Mouse (Mus musculus) heart, postnatal 4 days (tissue): ENCODE measurements around the gene Clpsl2. TPM values are rescaled to one million over a fixed set of nuclear protein-coding genes. Genes with fewer than 3 reads are reported as not detected.
A peak's percentile ranks its signal among the peaks of the same experiment; 100 is the strongest.
"Not testable (repeated sequence)": the region's sequence is repeated elsewhere in the genome, so short reads cannot be mapped to it uniquely, and the experiment has no call there.

Experiments
- DNase-seq: peaks from one replicate; pipeline ENCODE4 v3.0.0; 2021
- total RNA-seq, 2 experiments: library from RNA; stranded (reverse); gene quantifications; 2 replicates each; pipeline ENCODE4 v1.2.3; 2021

Clpsl2 gene
- total RNA-seq, 2 experiments from 2014 or later = not detected

DNA sequence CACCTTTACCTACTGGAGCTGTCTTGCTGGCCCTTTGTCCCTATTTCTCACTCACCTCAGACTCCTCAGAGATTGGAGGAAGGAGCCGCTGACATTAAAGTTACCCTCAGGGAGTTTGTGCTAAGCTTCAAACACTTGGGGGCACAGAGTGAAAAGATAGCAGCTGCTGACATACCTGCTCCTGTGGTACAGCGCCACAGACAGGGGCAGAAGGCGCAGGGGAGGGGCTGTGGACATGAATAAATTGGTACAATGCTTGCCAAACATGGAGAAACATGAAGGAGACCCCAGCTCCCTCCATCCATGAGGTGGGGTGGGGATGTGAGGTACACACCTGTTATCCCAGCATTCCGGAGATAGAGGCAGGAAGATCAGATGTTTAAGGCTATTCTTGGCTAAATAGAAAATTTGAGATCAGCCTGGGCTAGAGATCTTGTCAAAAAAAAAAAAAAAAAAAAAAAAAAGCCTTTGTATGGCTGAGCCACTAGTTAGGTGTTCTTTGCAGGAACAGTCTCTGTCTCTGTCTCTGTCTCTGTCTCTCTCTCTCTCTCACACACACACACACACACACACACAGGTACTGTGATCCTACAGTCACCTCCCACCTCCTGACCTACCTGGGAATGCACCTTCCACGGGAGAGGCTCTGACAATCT, 28.0 kb upstream of the Clpsl2 start:
- DNase-seq = no peak

DNA sequence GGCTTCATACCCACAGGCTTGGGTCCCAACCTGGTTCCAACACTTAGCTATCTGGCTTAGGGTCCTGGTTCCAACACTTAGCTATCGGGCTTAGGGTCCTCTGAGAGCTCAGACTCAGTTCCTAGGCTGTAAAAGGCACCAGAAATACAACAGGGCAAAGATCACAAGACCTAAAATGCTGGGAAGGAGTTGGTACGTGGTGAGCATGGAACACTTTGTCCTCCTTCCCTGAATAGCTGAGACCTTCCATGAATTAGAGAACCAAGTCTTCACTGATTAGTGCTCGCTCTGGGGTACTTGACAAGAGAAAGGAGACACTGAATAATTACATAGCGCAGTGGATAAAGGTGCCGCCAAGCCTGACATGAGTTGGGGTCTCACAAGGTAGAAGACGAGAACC, 27.3 kb upstream of the Clpsl2 start:
- no peak for DNase-seq

DNA sequence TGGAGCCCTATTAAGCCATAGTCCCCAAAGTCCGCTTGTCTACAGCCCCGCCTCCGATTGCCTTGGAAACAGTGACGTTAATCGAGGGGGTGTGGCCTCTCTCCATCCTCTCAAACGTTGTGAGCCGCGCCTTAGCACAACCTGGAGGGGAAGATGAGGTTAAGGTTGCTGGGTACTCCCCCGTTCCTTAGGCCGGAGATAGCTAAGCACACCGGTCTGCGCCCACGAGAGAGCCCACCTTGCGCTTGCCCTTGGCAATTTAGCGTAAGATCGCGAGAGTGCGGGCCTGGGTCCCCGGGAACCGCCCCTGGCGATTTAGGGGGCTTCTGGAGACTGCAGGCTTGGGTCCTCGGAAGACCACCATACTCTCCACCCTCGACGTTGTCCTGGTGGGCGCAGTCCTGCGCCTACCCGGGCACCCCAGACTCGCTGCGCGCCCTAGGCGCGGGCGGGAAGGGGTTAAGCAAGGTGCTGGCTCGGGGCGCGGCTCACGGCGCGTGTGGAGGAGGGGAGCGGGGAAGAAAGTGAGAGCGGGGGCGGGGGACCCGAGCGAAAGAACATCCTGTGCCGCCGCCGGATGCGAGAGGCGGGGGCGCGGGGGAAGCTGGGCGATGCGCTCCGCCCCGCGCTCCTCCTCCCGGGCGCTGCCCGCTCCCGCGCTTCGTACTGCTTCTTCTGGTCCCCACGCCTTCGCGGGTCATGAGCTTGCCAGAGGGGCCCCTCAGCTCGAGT, 26.4 kb upstream of the Clpsl2 start:
- peak; percentile 87 for DNase-seq

DNA sequence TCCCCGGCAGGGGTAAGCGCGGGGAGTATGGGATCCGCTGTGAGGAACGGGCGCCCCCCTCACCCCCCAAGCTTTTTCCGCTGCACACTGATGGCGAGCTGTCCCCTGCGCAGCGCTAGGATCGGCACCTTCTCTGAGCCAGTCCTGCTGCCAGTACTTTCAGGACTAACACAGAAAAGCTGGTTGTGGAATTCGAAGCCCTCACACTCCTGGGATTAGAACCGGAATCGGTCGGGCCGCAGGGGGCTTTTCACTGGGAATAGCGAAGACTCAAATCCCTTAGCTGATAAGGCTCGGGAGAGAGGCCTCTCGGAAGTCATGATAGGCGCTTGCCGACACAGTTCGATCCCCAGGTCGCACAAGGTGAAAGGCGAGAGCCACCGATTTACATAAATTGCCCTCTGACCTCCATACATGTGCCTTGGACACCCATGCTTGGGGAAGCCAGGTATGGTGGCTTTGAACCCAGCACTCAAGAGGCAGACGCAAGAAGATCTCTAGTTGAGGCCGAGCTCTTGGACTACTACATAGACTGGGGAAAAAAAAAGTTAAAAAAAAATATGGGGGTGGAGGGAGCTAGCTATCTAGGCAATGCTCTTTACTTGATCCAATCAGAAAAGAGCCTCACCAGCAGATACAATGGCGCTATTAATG, 25.7 kb upstream of the Clpsl2 start:
- no peak for DNase-seq

DNA sequence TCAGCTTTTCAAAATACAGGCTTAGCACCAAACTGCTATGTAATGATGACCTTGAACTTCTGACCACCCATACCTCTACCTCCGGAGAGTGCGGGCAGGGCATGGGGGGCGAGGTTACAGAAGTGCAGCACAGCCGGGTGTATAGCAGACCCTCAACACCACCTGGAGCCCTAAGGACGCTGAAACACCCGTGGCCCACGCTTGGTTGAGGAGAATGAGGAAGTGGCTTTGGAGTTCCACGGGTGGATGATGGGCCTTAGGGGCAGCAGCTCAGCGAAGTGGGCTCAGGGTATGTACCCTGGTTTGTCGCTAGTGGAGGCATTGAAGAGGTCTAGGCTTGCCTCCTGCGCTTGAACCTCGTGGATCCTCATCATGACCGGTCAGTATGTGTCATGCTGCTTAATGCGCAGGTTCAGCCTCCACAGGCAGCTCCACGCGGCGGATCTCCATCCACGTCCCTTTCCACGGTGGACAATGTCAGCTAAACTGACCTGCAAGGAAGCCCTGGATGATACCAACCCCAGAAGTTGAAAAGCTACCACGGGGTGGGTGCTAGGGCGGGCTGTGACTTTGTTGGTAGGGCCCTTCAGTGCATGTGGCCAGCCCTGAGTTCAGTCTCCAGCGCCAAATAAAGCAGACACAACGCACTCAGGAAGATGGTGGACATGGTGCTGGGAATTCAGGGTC, 25.1 kb upstream of the Clpsl2 start:
- DNase-seq = no peak

DNA sequence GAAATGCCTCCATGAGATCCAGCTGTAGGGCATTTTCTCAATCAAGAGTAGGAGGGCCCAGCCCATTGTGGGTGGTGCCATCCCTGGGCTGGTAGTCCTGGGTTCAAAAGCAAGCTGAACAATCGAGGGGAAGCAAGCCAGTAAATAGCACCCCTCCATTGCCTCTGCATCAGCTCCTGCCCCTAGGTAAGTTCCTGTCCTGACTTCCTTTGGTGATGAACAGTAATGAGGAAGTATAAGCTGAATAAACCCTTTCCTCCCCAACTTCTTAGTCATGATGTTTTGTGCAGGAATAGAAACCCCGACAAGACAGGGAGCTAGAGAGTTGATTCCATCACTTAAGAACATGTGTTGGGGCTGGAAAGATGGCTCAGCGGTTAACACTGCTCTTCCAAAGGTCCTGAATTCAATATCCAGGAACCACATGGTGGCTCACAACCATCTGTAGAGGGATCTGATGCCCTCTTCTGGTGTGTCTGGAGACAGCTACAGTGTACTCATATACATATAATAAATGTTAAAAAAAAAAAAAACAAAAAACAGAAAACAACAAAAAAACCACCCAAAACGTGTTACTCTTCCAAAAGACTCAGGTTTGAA, 24.3 kb upstream of the Clpsl2 start:
- DNase-seq = no peak

DNA sequence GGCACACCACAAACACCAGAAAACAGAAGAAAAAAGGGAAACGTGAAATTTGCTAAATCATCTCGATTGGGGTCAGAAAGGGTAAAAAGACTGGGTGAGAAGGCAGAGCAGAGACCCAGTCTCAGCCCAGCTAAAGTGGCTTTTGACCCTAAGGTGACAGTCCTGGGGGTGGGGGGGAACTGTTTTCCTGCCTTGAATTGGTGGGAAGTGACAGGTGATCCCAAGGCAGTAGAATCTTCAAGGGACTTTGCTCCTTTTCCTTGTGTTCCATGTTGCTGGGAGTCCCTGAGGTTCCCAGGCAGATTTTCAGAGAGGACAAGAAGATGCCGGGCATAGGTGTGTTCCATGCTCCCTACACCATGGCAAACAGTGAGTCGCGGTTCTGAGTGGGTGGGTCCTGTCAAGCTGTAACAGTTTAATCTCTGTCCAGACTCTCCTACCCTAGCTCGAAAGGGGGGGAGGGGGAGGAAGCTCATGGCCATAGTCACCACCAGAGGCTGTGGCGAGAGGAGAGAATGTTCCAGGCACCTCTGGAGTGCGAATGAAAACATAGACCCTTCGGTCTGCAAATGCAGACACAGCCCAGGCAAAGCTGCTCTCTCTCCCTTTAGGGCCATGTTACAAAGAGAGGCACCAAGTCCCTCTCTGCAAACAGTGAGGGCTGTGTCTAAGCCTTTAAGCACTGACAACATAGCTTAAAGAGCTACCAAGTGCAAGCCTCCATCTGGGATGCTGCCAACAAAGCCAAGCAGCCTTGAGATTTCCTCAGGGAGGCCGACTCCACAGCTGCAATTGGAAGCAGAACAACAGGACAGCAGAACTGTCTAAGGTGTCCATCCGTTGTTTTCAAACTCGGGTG, 21.8 kb upstream of the Clpsl2 start:
- DNase-seq = no peak

DNA sequence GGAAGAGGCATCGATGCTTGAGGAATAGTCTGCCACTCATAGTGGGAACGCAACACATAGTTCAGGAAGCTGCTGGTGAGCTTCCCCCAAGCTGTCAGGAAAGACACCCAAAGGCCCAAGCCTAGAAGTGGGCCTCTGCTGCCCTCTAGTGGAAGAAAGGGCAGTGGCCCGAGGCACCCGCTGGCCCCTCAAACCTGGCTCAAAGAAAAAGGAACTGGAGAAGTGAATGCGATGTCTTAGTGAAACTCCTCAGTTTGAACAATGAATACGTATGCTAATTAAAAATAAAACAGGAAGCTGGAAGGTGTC, 21.2 kb upstream of the Clpsl2 start:
- peak; percentile 93 for DNase-seq

DNA sequence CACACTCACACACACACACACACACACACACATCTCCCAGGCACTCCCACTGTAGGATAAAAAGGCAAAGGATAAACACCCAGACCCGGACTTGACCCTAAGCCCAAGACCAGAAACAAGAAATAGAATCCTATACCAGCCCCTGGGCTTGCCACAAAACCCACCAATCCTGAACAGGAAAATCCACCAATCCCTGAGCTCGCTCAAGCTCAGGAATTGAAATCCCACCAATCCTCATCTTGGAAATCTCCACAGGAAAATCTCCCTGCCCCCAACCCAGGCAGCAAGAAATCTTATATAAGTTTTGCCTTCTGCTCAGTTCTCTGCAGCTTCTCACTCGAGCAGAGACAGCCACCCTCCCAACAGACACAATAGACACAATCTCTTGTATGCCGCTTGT, 20.1 kb upstream of the Clpsl2 start:
- no peak for DNase-seq

DNA sequence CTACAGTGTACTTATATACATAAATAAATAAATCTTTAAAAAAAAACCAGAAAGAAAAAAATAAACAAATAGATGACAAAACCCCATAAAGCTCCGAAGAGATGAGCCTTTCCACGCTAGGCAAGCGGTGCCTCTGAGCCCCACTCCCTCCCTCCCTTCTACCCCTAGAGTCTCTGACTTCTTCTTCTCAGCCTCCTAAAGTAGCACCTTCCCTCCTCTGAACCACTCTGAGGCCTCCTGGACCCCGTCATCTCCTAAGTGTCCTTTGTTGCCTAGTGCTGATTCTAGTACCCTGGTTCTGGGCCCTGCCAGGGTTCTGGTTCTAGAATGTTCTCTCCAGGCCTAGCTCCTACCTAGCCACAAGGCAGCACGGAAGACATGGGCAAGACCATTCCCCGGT, 18.7 kb upstream of the Clpsl2 start, which contains the start of gene Armc12:
TSS of gene Armc12 (plus strand) at position 301 of the 400 bp plus-strand sequence.
- DNase-seq = no peak

DNA sequence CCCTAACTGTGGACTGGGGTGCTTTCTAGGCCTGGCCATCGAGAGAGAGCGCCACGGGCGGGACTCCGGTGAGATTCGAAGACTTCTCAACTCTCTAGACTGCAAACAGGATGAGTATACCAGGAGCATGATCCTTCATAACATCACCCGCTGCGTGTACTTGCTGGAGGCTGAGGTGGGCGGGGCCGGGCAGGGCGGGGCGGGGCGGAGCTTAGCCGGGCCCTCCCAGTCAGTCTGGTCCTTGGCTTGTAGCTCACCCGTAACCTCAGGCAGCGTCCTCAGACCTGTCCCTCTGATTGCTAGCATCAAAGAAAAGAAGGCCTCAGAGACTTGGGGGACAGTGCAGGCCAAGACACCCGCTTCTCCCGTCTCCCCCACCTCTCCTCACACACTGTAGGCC, 17.3 kb upstream of the Clpsl2 start:
- no peak for DNase-seq

DNA sequence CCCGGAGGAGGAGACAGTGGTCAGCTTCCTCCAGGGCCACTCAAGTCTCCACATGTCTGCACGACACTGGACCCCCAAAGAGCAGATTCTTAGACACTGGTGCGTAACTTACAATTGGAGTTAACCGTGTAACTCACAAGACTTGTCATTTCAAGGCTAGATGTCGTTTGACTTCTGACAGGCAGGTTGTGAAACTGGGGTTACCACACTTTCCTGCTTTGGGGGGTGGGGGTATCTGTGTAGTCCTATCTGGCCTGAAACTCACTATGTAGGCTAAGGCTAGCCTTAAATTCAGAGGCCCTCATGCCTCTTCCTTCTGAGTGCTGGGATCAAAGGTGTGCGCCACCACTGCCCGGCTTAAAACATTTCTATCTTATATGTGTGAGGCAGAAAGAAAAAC, 16.7 kb upstream of the Clpsl2 start:
- no peak for DNase-seq

DNA sequence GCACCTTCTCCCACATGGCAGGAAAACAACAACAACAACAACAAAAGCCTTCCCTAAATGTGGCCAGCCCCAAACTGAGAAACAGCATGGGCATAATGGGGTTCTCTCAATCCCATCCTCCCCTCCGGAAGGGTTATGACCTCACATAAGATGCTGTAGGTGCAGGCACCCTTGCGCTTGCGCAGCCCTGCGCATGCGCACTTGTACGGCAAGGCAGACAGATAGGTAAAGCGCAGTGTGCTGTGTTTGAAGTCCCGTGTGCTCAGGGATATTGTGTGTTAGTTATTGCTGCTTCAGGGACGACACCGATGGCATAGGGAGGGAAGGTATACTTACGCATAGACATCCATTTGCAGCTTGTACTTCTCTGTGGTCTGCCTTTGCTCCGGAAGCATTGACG, 15.9 kb upstream of the Clpsl2 start:
- DNase-seq = no peak

DNA sequence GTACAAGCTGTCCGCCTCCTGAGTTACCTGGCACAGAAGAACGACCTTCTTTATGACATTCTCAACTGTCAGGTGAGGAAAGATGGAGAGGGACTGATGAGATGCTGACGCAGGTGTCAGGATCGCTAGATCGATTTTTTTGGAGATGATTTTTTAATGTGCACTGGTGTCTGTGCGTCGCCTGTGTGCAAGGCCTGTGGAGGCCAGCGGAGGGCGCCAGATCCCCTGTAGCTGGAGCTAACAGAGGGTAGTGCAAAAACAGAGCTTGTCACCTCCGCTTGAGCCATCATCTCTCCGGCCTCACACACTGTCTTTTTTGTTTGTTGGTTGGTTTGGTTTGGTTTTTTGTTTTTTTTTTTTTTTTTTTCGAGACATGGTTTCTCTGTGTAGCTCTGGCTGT, 11.3 kb upstream of the Clpsl2 start:
- DNase-seq = no peak

DNA sequence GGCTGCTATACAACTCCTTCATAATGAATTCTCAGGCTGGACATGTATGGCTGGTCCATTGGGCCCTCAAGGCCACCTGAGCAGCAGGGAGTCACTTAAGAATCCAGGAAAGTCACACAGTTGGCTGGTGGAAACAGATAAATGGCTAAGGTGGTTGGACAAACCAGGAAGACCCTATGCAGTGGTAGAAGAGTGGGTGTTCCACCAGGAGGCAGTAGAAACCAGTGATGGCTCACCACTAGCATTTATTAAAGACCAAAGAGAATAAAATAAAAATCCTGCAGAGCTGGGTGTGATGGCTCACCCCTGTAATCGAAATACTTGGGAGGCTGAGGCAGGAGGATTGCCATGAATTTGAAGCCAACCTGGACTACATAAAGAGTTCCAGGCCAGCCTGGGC, 2.3 kb upstream of the Clpsl2 start:
- DNase-seq = peak; percentile 40

DNA sequence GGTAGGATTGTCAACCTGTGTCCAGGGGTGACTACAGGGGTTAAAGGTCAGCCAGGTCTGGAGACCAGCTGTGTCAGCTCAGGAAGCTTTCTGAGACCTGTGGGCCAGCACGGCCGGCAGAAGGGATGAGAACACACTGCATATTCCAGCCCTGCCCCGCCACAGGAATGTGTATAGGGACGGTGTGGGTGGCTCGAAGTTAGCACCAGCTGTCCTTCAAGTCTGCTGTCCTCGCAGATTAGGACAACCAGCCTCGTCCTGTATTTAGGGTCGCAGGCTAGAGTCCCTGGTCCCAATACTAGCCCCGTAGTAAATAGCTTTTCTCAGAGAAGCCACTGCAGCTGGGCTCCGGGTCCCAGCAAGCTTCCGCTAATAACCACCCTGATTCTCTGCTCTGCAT, 661 bp upstream of the Clpsl2 start:
- DNase-seq = no peak

DNA sequence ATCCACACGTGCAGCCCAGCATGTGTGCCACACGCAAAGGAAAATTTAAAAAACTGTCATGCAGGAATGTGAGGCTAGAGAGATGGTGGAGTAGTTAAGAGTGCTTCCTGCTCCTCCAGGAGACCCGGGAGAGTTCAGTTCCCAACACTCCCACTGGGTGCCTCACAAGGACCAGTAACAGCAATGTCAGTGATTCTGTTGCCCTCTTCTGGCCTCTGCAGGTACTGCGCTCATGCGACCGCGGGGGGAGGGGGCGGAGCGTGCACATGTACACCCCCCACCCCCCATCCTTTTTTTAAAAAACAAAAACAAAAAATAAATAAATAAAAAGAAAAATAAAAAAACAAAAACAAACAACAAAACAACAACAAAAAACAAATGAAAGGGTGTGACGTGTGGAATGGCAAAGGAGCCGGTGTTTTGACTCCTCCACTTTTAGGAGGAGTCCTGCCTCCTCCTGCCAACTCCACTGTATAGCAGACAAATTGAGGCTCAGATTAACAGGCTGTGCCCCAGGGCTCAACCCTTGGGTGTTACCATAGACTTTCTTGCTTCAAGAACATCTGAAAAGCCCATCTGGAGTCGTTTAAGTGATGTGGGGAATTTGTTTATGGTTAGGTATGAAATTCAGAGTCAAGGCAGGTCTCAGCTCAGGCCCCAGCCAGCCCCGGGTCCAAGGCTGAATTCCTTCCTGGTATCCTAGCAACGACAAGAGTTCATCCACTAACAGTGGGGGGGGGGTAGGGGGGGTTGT, 4.0 kb downstream of the Clpsl2 start:
- DNase-seq = peak; percentile 86

DNA sequence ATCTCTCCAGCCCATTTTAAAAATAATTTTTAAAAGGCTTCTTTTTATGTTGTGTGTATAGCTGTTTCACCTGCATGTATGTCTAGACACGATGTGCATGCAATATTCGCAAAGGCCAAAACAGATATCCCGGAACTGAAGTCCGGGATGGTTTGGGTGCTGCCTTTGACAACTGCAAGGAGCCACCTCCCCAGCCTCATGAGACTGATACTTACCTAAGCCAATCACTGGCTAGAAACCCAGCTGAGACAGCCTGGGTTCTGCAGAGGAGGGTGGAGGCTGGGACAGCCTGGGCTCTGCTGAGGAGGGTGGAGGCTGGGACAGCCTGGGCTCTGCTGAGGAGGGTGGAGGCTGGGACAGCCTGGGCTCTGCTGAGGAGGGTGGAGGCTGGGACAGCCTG, 4.8 kb downstream of the Clpsl2 start:
- not testable (repeated sequence) for DNase-seq

DNA sequence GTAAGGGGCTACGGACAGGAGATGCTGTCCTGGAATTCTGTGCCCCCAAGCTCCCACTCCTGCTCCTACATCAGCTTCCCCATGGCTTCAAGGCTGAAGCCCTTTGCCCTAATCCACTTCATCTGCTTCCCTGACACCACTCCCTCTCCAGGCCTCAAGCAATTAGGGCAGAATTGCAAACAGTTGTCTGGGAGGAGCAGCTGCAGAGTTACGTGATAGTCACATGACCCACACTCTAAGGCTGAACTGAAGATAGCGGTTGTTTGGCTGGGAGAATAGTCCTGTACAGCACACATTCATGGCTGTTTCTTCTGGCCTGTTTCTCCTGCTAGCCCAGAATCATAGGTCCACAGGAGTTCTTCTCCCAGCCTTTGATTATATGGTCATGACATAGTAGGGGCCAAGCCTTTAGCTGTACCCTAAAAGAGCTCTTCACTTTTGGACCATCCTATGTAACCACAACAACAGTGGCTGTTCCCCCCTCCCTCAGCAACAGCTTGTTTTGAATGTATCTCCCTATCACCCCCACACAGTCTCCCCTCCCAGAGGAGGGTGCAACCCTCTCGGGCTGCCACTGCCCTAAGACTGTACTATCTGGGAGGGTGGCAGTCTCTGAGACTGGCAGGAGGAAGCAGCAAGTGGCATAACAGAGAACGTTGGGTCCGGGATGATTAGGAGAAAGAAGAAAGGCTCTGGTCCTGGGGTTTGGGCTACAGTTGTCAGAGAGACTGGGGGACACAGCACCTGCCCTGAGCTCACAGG, 7.6 kb downstream of the Clpsl2 start:
- no peak for DNase-seq

DNA sequence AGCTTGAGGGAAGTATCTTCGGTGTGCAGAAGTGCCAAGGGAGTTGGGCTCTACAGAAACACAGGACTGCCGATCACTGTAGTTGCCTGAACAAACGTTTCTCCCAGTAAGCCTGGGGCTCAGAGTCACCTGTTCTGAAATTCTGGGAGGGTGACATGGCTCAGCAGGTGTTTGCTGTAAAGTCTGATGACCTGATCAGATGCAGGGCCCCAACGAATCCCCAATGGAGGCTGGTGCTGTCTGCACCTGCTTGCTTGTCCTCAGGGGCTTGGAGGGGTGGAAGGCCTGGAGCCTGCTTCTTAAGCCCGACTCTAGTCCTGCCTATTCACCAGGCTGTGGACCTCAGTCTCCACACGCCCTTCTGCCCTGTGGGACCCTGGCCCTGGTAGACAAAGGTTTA, 8.6 kb downstream of the Clpsl2 start:
- no peak for DNase-seq
